Mouse (Mus musculus): ENCODE data around the gene Fam122a. TPM values are rescaled to one million over a fixed set of nuclear protein-coding genes. Genes with fewer than 3 reads are reported as not detected.

Gene Fam122a
- polyA plus RNA-seq, 1 experiment from 2014 or later, result 40.3 TPM

- Histone ChIP-seq H3K27me3 (replicated peaks; ENCODE audit: control insufficient read depth, insufficient read depth, low read length) (no peaks in the 10 kb centered on the region), H3K27ac (ENCODE audit: low read depth, low read length) (no peak overlapping the region), H3K9me3 (ENCODE audit: control insufficient read depth, low read length) (no peaks in the 10 kb centered on the region), H3K4me3 (ENCODE audit: low read depth, low read length) (no peak overlapping the region), H3K4me2 (no peak overlapping the region), H3K4me1 (replicated peaks; ENCODE audit: control insufficient read depth, insufficient read depth, low read length) (0 out of 2 replicates have a peak, but pooled peaks cover 2% of the 10 kb centered on the region), H3K36me3 (ENCODE audit: control insufficient read depth, insufficient read depth, low read length) (no peaks in the 10 kb centered on the region), H3K9ac (ENCODE audit: low read depth, low read length) (no peak overlapping the region)
- ATAC-seq (replicated peaks; ENCODE audit: low FRiP score), result no peak
- 85% methylated on average over 3 of the region's 3 CpGs for WGBS
- no peak for DNase-seq (ENCODE audit: low spot score)
These were observed 22.1 kb upstream of the Fam122a start for GRCm38 (mm10) chr19:24499291-24499690.

GRCm38 (mm10) chr19:24493887-24494286 is 16.7 kb upstream of the Fam122a start:
- ATAC-seq (replicated peaks; ENCODE audit: low FRiP score) (no peak), DNase-seq (ENCODE audit: low spot score) (no peak)
- H3K9ac ChIP-seq (ENCODE audit: low read depth, low read length), result no peak overlapping the region
- no peak overlapping the region for H3K4me3 ChIP-seq (ENCODE audit: low read depth, low read length)
- H3K27me3 ChIP-seq (replicated peaks; ENCODE audit: control insufficient read depth, insufficient read depth, low read length), result no peaks in the 10 kb centered on the region
- 70% methylated on average over 4 of the region's 4 CpGs for WGBS
- no peak overlapping the region for H3K4me2 ChIP-seq
- no peaks in the 10 kb centered on the region for H3K36me3 ChIP-seq (ENCODE audit: control insufficient read depth, insufficient read depth, low read length)
- no peak overlapping the region for H3K27ac ChIP-seq (ENCODE audit: low read depth, low read length)
- H3K4me1 ChIP-seq (replicated peaks; ENCODE audit: control insufficient read depth, insufficient read depth, low read length), result 0 out of 2 replicates have a peak, but pooled peaks cover 2% of the 10 kb centered on the region
- no peaks in the 10 kb centered on the region for H3K9me3 ChIP-seq (ENCODE audit: control insufficient read depth, low read length)

GRCm38 (mm10) chr19:24491824-24492223 is 14.7 kb upstream of the Fam122a start:
- Histone ChIP-seq H3K27me3 (replicated peaks; ENCODE audit: control insufficient read depth, insufficient read depth, low read length) (no peaks in the 10 kb centered on the region), H3K36me3 (ENCODE audit: control insufficient read depth, insufficient read depth, low read length) (no peaks in the 10 kb centered on the region), H3K4me1 (replicated peaks; ENCODE audit: control insufficient read depth, insufficient read depth, low read length) (no peaks in the 10 kb centered on the region), H3K9ac (ENCODE audit: low read depth, low read length) (no peak overlapping the region), H3K27ac (ENCODE audit: low read depth, low read length) (no peak overlapping the region), H3K4me3 (ENCODE audit: low read depth, low read length) (no peak overlapping the region), H3K9me3 (ENCODE audit: control insufficient read depth, low read length) (no peaks in the 10 kb centered on the region), H3K4me2 (no peak overlapping the region)
- 68% methylated on average over 3 of the region's 3 CpGs for WGBS
- ATAC-seq (replicated peaks; ENCODE audit: low FRiP score) (no peak), DNase-seq (ENCODE audit: low spot score) (peak; percentile 9)

GRCm38 (mm10) chr19:24490275-24490674 is 13.1 kb upstream of the Fam122a start:
- 42% methylated on average over 5 of the region's 5 CpGs for WGBS
- Histone ChIP-seq H3K9ac (ENCODE audit: low read depth, low read length) (no peak overlapping the region), H3K27me3 (replicated peaks; ENCODE audit: control insufficient read depth, insufficient read depth, low read length) (no peaks in the 10 kb centered on the region), H3K4me1 (replicated peaks; ENCODE audit: control insufficient read depth, insufficient read depth, low read length) (no peaks in the 10 kb centered on the region), H3K27ac (ENCODE audit: low read depth, low read length) (no peak overlapping the region), H3K4me2 (no peak overlapping the region), H3K36me3 (ENCODE audit: control insufficient read depth, insufficient read depth, low read length) (no peaks in the 10 kb centered on the region), H3K4me3 (ENCODE audit: low read depth, low read length) (no peak overlapping the region), H3K9me3 (ENCODE audit: control insufficient read depth, low read length) (no peaks in the 10 kb centered on the region)
- DNase-seq (ENCODE audit: low spot score) (peak; percentile 23), ATAC-seq (replicated peaks; ENCODE audit: low FRiP score) (no peak)

GRCm38 (mm10) chr19:24486433-24487296 is 9.5 kb upstream of the Fam122a start:
- no peak overlapping the region for H3K9ac ChIP-seq (ENCODE audit: low read depth, low read length)
- DNase-seq (ENCODE audit: low spot score), result peak; percentile 23
- ATAC-seq (replicated peaks; ENCODE audit: low FRiP score), result no peak
- WGBS, result 72% methylated on average over 8 of the region's 8 CpGs
- H3K36me3 ChIP-seq (ENCODE audit: control insufficient read depth, insufficient read depth, low read length), result no peaks in the 10 kb centered on the region
- no peaks in the 10 kb centered on the region for H3K27me3 ChIP-seq (replicated peaks; ENCODE audit: control insufficient read depth, insufficient read depth, low read length)
- no peak overlapping the region for H3K27ac ChIP-seq (ENCODE audit: low read depth, low read length)
- no peaks in the 10 kb centered on the region for H3K9me3 ChIP-seq (ENCODE audit: control insufficient read depth, low read length)
- H3K4me1 ChIP-seq (replicated peaks; ENCODE audit: control insufficient read depth, insufficient read depth, low read length), result no peaks in the 10 kb centered on the region
- H3K4me3 ChIP-seq (ENCODE audit: low read depth, low read length), result no peak overlapping the region
- H3K4me2 ChIP-seq, result no peak overlapping the region

DNA sequence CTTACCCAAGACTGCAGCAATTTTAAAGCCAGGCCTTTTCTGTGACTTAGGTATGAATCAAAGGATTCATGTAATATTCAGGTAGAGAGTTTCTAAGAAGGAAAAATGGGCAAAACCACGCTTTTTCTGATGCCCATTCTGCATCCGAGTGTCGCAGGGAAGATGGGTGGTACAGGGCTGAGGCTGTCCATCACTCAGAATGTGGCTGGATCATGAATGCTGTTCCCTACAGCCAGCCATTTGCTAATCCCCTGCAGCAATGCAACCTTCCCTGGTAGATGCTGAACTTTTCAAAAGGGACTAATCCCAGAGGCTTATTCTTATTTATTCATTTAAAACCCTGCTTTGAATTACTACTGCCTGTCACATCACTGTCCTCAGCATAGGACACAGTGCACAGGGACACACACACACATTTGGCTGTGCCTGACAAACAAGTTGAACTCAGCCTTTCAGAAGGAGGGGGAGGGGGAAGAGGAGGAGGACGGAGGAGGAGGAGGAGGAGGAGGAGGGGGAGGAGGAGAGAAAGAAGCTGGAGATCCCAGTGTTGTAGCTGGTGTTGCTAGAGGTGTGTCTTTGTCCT is 7.5 kb upstream of the Fam122a start:
- Histone ChIP-seq H3K4me1 (replicated peaks; ENCODE audit: control insufficient read depth, insufficient read depth, low read length) (no peaks in the 10 kb centered on the region), H3K4me3 (ENCODE audit: low read depth, low read length) (no peak overlapping the region), H3K27me3 (replicated peaks; ENCODE audit: control insufficient read depth, insufficient read depth, low read length) (no peaks in the 10 kb centered on the region), H3K27ac (ENCODE audit: low read depth, low read length) (no peak overlapping the region), H3K9me3 (ENCODE audit: control insufficient read depth, low read length) (no peaks in the 10 kb centered on the region), H3K4me2 (no peak overlapping the region), H3K9ac (ENCODE audit: low read depth, low read length) (no peak overlapping the region), H3K36me3 (ENCODE audit: control insufficient read depth, insufficient read depth, low read length) (no peaks in the 10 kb centered on the region)
- DNase-seq (ENCODE audit: low spot score) (peak; percentile 14), ATAC-seq (replicated peaks; ENCODE audit: low FRiP score) (no peak)
- WGBS, result 78% methylated on average over 4 of the region's 4 CpGs

DNA sequence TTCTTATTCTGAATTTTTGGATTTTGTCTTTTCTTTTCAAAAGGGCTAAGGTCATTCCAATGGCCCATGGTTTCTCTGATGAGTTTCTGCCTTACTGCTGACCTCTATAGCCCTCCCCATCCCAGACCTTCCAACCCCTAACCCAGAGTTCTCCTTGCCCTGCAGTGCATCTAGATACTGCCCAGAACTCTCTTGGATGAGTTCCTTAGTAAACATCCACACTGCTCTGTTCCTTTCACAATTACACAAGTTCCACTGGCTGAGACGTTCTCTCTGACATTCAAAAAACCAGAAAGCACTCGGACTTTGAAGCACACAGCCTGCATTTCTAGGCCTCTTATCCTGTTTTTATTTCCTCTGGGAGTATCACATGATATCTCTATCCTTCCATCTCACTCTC is 3.8 kb upstream of the Fam122a start:
- WGBS, result 61% methylated on average over 2 of the region's 2 CpGs
- Histone ChIP-seq H3K4me1 (replicated peaks; ENCODE audit: control insufficient read depth, insufficient read depth, low read length) (no peaks in the 10 kb centered on the region), H3K27me3 (replicated peaks; ENCODE audit: control insufficient read depth, insufficient read depth, low read length) (no peaks in the 10 kb centered on the region), H3K9ac (ENCODE audit: low read depth, low read length) (no peak overlapping the region), H3K36me3 (ENCODE audit: control insufficient read depth, insufficient read depth, low read length) (no peaks in the 10 kb centered on the region), H3K27ac (ENCODE audit: low read depth, low read length) (no peak overlapping the region), H3K4me3 (ENCODE audit: low read depth, low read length) (no peak overlapping the region), H3K4me2 (no peak overlapping the region), H3K9me3 (ENCODE audit: control insufficient read depth, low read length) (no peaks in the 10 kb centered on the region)
- DNase-seq (ENCODE audit: low spot score) (no peak), ATAC-seq (replicated peaks; ENCODE audit: low FRiP score) (no peak)

- Histone ChIP-seq H3K4me3 (ENCODE audit: low read depth, low read length) (peak overlapping the region; percentile 76), H3K4me2 (peak overlapping the region; percentile 85), H3K4me1 (replicated peaks; ENCODE audit: control insufficient read depth, insufficient read depth, low read length) (0 out of 2 replicates have a peak, but pooled peaks cover 2% of the 10 kb centered on the region), H3K36me3 (ENCODE audit: control insufficient read depth, insufficient read depth, low read length) (no peaks in the 10 kb centered on the region), H3K27ac (ENCODE audit: low read depth, low read length) (peak overlapping the region; percentile 85), H3K9me3 (ENCODE audit: control insufficient read depth, low read length) (no peaks in the 10 kb centered on the region), H3K9ac (ENCODE audit: low read depth, low read length) (peak overlapping the region; percentile 93), H3K27me3 (replicated peaks; ENCODE audit: control insufficient read depth, insufficient read depth, low read length) (no peaks in the 10 kb centered on the region)
- DNase-seq (ENCODE audit: low spot score) (no peak), ATAC-seq (replicated peaks; ENCODE audit: low FRiP score) (peak; percentile 50)
- WGBS, result 1% methylated on average over 11 of the region's 11 CpGs
These were observed 695 bp downstream of the Fam122a start for GRCm38 (mm10) chr19:24476461-24476860.
